Mouse (Mus musculus) CH12.LX (cell line): ENCODE results near the gene Gm28048. TPM values are rescaled to one million over a fixed set of nuclear protein-coding genes. Genes with fewer than 3 reads are reported as not detected.

Source experiments
- DNase-seq: peaks from one replicate; pipeline ENCODE4 v3.0.0-alpha.2; 2013; ENCODE audit errors: extremely low read depth
- H3K27ac ChIP-seq: 2 replicates; pipeline ENCODE4 v1.5.1; 2012; ENCODE audit warnings: low read depth, mild to moderate bottlenecking, control low read depth, moderate library complexity; ENCODE audit not compliant: insufficient read depth
- H3K27me3 ChIP-seq: replicated peaks from 2 replicates; pipeline ENCODE3; 2012; ENCODE audit warnings: inconsistent platforms
- H3K36me3 ChIP-seq, 2 experiments: replicated peaks in 1 of 2; 2 replicates each; pipeline versions ENCODE3 to v1.6.1; 2012; ENCODE audit warnings: inconsistent platforms in 1 of 2, low read length in 1 of 2, mild to moderate bottlenecking in 1 of 2, mixed read lengths in 1 of 2, moderate library complexity in 1 of 2; ENCODE audit not compliant: control insufficient read depth in 1 of 2, insufficient read depth in 1 of 2
- H3K4me1 ChIP-seq, 2 experiments: 2 replicates each; pipeline ENCODE4 v1.6.1; 2012; ENCODE audit warnings: inconsistent platforms in 1 of 2, moderate library complexity in 1 of 2; ENCODE audit not compliant: insufficient read depth in 2 of 2, control insufficient read depth in 1 of 2
- H3K4me2 ChIP-seq: 2 replicates; pipeline ENCODE4 v1.6.1; 2012; ENCODE audit warnings: low read depth, mild to moderate bottlenecking, control low read depth; ENCODE audit not compliant: poor library complexity, insufficient read depth, severe bottlenecking
- H3K4me3 ChIP-seq, 3 experiments: fragments of 150-350 bp in 1 of 3; sonication (generic) in 1 of 3; replicated peaks in 1 of 3; 2 replicates each; pipeline versions ENCODE3 to v1.5.1; 2011 to 2012; ENCODE audit warnings: low read depth in 2 of 3, low read length in 2 of 3, mild to moderate bottlenecking in 2 of 3, moderate library complexity in 2 of 3, control low read depth in 1 of 3, improper control_type of control experiment in 1 of 3, inconsistent platforms in 1 of 3, mixed read lengths in 1 of 3; ENCODE audit not compliant: poor library complexity in 1 of 3
- H3K79me2 ChIP-seq: replicated peaks from 2 replicates; pipeline ENCODE4 v1.6.1; 2012; ENCODE audit warnings: mild to moderate bottlenecking, moderate library complexity; ENCODE audit not compliant: control insufficient read depth, poor library complexity, insufficient read depth, severe bottlenecking; ENCODE audit errors: extremely low read depth
- H3K9ac ChIP-seq: 2 replicates; pipeline ENCODE4 v1.6.1; 2012; ENCODE audit warnings: low read depth, mild to moderate bottlenecking, control low read depth, moderate library complexity; ENCODE audit not compliant: insufficient read depth
- H3K9me3 ChIP-seq: replicated peaks from 2 replicates; pipeline ENCODE3; 2012; ENCODE audit warnings: low read length, inconsistent platforms, mixed read lengths
- BHLHE40 ChIP-seq: IDR thresholded peaks from 2 replicates; pipeline ENCODE4 v1.6.1; 2011; ENCODE audit warnings: mild to moderate bottlenecking, low read depth, low read length, improper control_type of control experiment
- CHD1 ChIP-seq: IDR thresholded peaks from 2 replicates; pipeline ENCODE4 v1.6.1; 2012; ENCODE audit warnings: low read depth, low read length, improper control_type of control experiment, inconsistent platforms
- CHD2 ChIP-seq: IDR thresholded peaks from 2 replicates; pipeline ENCODE4 v1.6.1; 2011; ENCODE audit warnings: low read length, improper control_type of control experiment
- CTCF ChIP-seq, 2 experiments: IDR thresholded peaks in 1 of 2; conservative IDR thresholded peaks in 1 of 2; 2 replicates each; pipeline ENCODE4 v1.5.1; 2011 to 2012; ENCODE audit warnings: low read depth in 2 of 2, low read length in 2 of 2, improper control_type of control experiment in 1 of 2, inconsistent platforms in 1 of 2, mild to moderate bottlenecking in 1 of 2, moderate library complexity in 1 of 2
- E2F4 ChIP-seq: IDR thresholded peaks from 2 replicates; pipeline ENCODE4 v1.6.1; 2011; ENCODE audit warnings: low read depth, low read length, improper control_type of control experiment; ENCODE audit not compliant: insufficient replicate concordance
- ELF1 ChIP-seq: IDR thresholded peaks from 2 replicates; pipeline ENCODE4 v1.6.1; 2014; ENCODE audit warnings: low read depth, mild to moderate bottlenecking, inconsistent platforms, low read length, improper control_type of control experiment
- EP300 ChIP-seq: IDR thresholded peaks from 2 replicates; pipeline ENCODE4 v1.6.1; 2011; ENCODE audit warnings: low read length, improper control_type of control experiment
- ETS1 ChIP-seq: conservative IDR thresholded peaks from 2 replicates; pipeline ENCODE4 v1.6.1; 2012; ENCODE audit warnings: low read depth, mild to moderate bottlenecking, inconsistent platforms, low read length, improper control_type of control experiment, moderate library complexity
- GABPA ChIP-seq: IDR thresholded peaks from 2 replicates; pipeline ENCODE4 v1.6.1; 2012; ENCODE audit warnings: low read depth, low read length, improper control_type of control experiment, inconsistent platforms; ENCODE audit not compliant: insufficient replicate concordance
- HCFC1 ChIP-seq: IDR thresholded peaks from 2 replicates; pipeline ENCODE4 v1.6.1; 2012; ENCODE audit warnings: low read depth, mild to moderate bottlenecking, inconsistent platforms, low read length, improper control_type of control experiment
- IRF4 ChIP-seq: IDR thresholded peaks from 2 replicates; pipeline ENCODE4 v1.6.1; 2014; ENCODE audit warnings: low read depth, mild to moderate bottlenecking, inconsistent platforms, low read length, improper control_type of control experiment
- JUN ChIP-seq: IDR thresholded peaks from 2 replicates; pipeline ENCODE4 v1.6.1; 2011; ENCODE audit warnings: low read depth, mild to moderate bottlenecking, low read length, improper control_type of control experiment, moderate library complexity; ENCODE audit not compliant: insufficient read depth
- JUND ChIP-seq: conservative IDR thresholded peaks from 2 replicates; pipeline ENCODE4 v1.6.1; 2011; ENCODE audit warnings: low read depth, low read length, improper control_type of control experiment
- KAT2A ChIP-seq: IDR thresholded peaks from 2 replicates; pipeline ENCODE4 v1.6.1; 2012; ENCODE audit warnings: low read length, improper control_type of control experiment, inconsistent platforms; ENCODE audit not compliant: insufficient replicate concordance
- MAFK ChIP-seq: IDR thresholded peaks from 2 replicates; pipeline ENCODE4 v1.6.1; 2011; ENCODE audit warnings: low read length, improper control_type of control experiment; ENCODE audit not compliant: insufficient replicate concordance
- MAX ChIP-seq: IDR thresholded peaks from 2 replicates; pipeline ENCODE4 v1.6.1; 2011; ENCODE audit warnings: low read length, improper control_type of control experiment
- MAZ ChIP-seq: IDR thresholded peaks from 2 replicates; pipeline ENCODE4 v1.6.1; 2012; ENCODE audit warnings: low read depth, mild to moderate bottlenecking, inconsistent platforms, low read length, improper control_type of control experiment, moderate library complexity
- MEF2A ChIP-seq: IDR thresholded peaks from 2 replicates; pipeline ENCODE4 v1.6.1; 2014; ENCODE audit warnings: low read depth, mild to moderate bottlenecking, inconsistent platforms, low read length, improper control_type of control experiment, borderline replicate concordance
- MXI1 ChIP-seq: IDR thresholded peaks from 2 replicates; pipeline ENCODE4 v1.6.1; 2011; ENCODE audit warnings: mild to moderate bottlenecking, low read depth, low read length, improper control_type of control experiment
- MYC ChIP-seq: IDR thresholded peaks from 2 replicates; pipeline ENCODE4 v1.6.1; 2011; ENCODE audit warnings: low read depth, mild to moderate bottlenecking, improper control_type of control experiment, low read length
- NELFE ChIP-seq: IDR thresholded peaks from 2 replicates; pipeline ENCODE4 v1.6.1; 2011; ENCODE audit warnings: low read depth, low read length, improper control_type of control experiment
- NRF1 ChIP-seq: IDR thresholded peaks from 2 replicates; pipeline ENCODE4 v1.6.1; 2014; ENCODE audit warnings: low read depth, mild to moderate bottlenecking, inconsistent platforms, low read length, improper control_type of control experiment, moderate library complexity
- PAX5 ChIP-seq: IDR thresholded peaks from 2 replicates; pipeline ENCODE4 v1.6.1; 2012; ENCODE audit warnings: low read length, inconsistent platforms, mixed read lengths
- POLR2A ChIP-seq: IDR thresholded peaks from 2 replicates; pipeline ENCODE4 v1.6.1; 2011; ENCODE audit warnings: low read depth, mild to moderate bottlenecking, improper control_type of control experiment, low read length
- POLR2AphosphoS2 ChIP-seq: IDR thresholded peaks from 2 replicates; pipeline ENCODE4 v1.6.1; 2011; ENCODE audit warnings: low read depth, low read length, improper control_type of control experiment
- RAD21 ChIP-seq: IDR thresholded peaks from 2 replicates; pipeline ENCODE4 v1.6.1; 2011; ENCODE audit warnings: low read depth, mild to moderate bottlenecking, low read length, improper control_type of control experiment, moderate library complexity
- RCOR1 ChIP-seq: conservative IDR thresholded peaks from 2 replicates; pipeline ENCODE4 v1.6.1; 2012; ENCODE audit warnings: low read depth, mild to moderate bottlenecking, inconsistent platforms, low read length, improper control_type of control experiment
- SIN3A ChIP-seq: IDR thresholded peaks from 2 replicates; pipeline ENCODE4 v1.6.1; 2012; ENCODE audit warnings: low read length, improper control_type of control experiment, inconsistent platforms
- SMC3 ChIP-seq: IDR thresholded peaks from 2 replicates; pipeline ENCODE4 v1.6.1; 2011; ENCODE audit warnings: low read depth, low read length, improper control_type of control experiment
- TBP ChIP-seq: conservative IDR thresholded peaks from 2 replicates; pipeline ENCODE4 v1.6.1; 2011; ENCODE audit warnings: low read depth, low read length, improper control_type of control experiment
- TCF12 ChIP-seq: IDR thresholded peaks from 2 replicates; pipeline ENCODE4 v1.6.1; 2014; ENCODE audit warnings: low read depth, mild to moderate bottlenecking, inconsistent platforms, low read length, improper control_type of control experiment
- UBTF ChIP-seq: IDR thresholded peaks from 2 replicates; pipeline ENCODE4 v1.6.1; 2012; ENCODE audit warnings: low read depth, mild to moderate bottlenecking, inconsistent platforms, low read length, improper control_type of control experiment, moderate library complexity
- USF1 ChIP-seq: IDR thresholded peaks from 2 replicates; pipeline ENCODE4 v1.6.1; 2014; ENCODE audit warnings: low read depth, mild to moderate bottlenecking, inconsistent platforms, low read length, improper control_type of control experiment
- USF2 ChIP-seq: conservative IDR thresholded peaks from 2 replicates; pipeline ENCODE4 v1.6.1; 2011; ENCODE audit warnings: low read depth, low read length, improper control_type of control experiment
- ZC3H11A ChIP-seq: IDR thresholded peaks from 2 replicates; pipeline ENCODE4 v1.6.1; 2012; ENCODE audit warnings: low read depth, mild to moderate bottlenecking, inconsistent platforms, low read length, improper control_type of control experiment
- ZKSCAN1 ChIP-seq: IDR thresholded peaks from 2 replicates; pipeline ENCODE4 v1.6.1; 2012; ENCODE audit warnings: low read depth, inconsistent platforms, low read length, improper control_type of control experiment, borderline replicate concordance
- ZMIZ1 ChIP-seq: IDR thresholded peaks from 2 replicates; pipeline ENCODE4 v1.6.1; 2012; ENCODE audit warnings: low read depth, mild to moderate bottlenecking, inconsistent platforms, low read length, improper control_type of control experiment
- ZNF384 ChIP-seq: IDR thresholded peaks from 2 replicates; pipeline ENCODE4 v1.6.1; 2012; ENCODE audit warnings: low read depth, low read length, improper control_type of control experiment, inconsistent platforms
- dilution Hi-C: fragments of 300-500 bp; cut with MboI; formaldehyde crosslinking; loops from 2 replicates; pipeline ENCODE4 v1.14.3; 2020; ENCODE audit warnings: low sequenced_read_pairs; ENCODE audit not compliant: extremely low pct_unique_long_range_greater_than_20kb, extremely low pct_ligation_motif_present
- in situ Hi-C: fragments of 300-500 bp; cut with MboI; formaldehyde crosslinking; loops from 3 replicates; pipeline ENCODE4 v1.14.3; 2019; ENCODE audit warnings: low sequenced_read_pairs, low pct_ligation_motif_present, low pct_unique_long_range_greater_than_20kb, mixed read lengths
- polyA plus RNA-seq: library from polyadenylated mRNA; unstranded; fragments of >175 nt; gene quantifications from 2 replicates; pipeline ENCODE4 v1.2.1, GENCODE M21; 2012; ENCODE audit warnings: low read depth; ENCODE audit not compliant: insufficient read length
- total RNA-seq, 2 experiments: library from RNA; depleted of rRNA; stranded (reverse); fragments of 300-350 nt in 1 of 2; fragments of >200 nt in 1 of 2; gene quantifications; 2 replicates each; pipeline ENCODE4 v1.2.3; 2012 to 2014

Gm28048 gene
- total and polyA plus RNA-seq, 3 experiments = 32.6 to 93.3 (median 59.5) TPM

- H3K27ac ChIP-seq = peak overlapping the region; percentile 97
- peak overlapping the region; percentile 65 for H3K9ac ChIP-seq
- peaks cover 0 to 7% of the 10 kb centered on the region in 2 experiments for H3K36me3 ChIP-seq
- peaks cover 58 to 96% of the 10 kb centered on the region in 2 experiments for H3K4me1 ChIP-seq
- H3K4me2 ChIP-seq = peak overlapping the region; percentile 68
- peak overlapping the region; percentile 34 to 45 (median 42) for H3K4me3 ChIP-seq
- TF ChIP-seq SIN3A (peak; percentile 93), KAT2A (0 out of 2 replicates have a peak, but pooled peaks have one; percentile 58), JUN (peak; percentile 97), RAD21 (peak; percentile 31), POLR2AphosphoS2 (peak; percentile 54; the same call in 1 of the 2 replicates), E2F4 (peak; percentile 69; the same call in 1 of the 2 replicates), ZNF384 (peak; percentile 85), EP300 (peak; percentile 92), MEF2A (peak; percentile 79), ZC3H11A (no peak; the same call in 1 of the 2 replicates), USF2 (peak; percentile 46), CHD1 (peak; percentile 79), CTCF (conservative IDR thresholded peaks at IDR 0.05 in 1 of 2, IDR thresholded peaks at IDR 0.05 in 1 of 2; ENCODE audit: low read depth in 2 of 2, low read length in 2 of 2) (no peak), USF1 (peak; percentile 58), RCOR1 (0 out of 2 replicates have a peak, but pooled peaks have one; percentile 77), NELFE (peak; percentile 68), GABPA (no peak; the same call in 1 of the 2 replicates), NRF1 (0 out of 2 replicates have a peak, but pooled peaks have one; percentile 33), CHD2 (peak; percentile 78), ZKSCAN1 (no peak), MAX (peak; percentile 94), MXI1 (peak; percentile 92), TCF12 (peak; percentile 82), ELF1 (peak; percentile 76), HCFC1 (peak; percentile 69), POLR2A (peak; percentile 71), MYC (peak; percentile 95), TBP (peak; percentile 93), PAX5 (no peak), IRF4 (peak; percentile 88), UBTF (peak; percentile 80), BHLHE40 (peak; percentile 94), MAFK (peak; percentile 83; the same call in 1 of the 2 replicates), JUND (peak; percentile 96), ETS1 (peak; percentile 98), MAZ (peak; percentile 88), SMC3 (peak; percentile 56), ZMIZ1 (peak; percentile 83)
- no peaks in the 10 kb centered on the region for H3K79me2 ChIP-seq
- peak; percentile 96 for DNase-seq
- in situ Hi-C loops (no loop called here), dilution Hi-C loops (no loop called here)
- H3K9me3 ChIP-seq = no peaks in the 10 kb centered on the region
- H3K27me3 ChIP-seq = no peaks in the 10 kb centered on the region
Measured at GRCm38 (mm10) chr11:22813921-22814704, 167.8 kb downstream of the Gm28048 start.
